Mouse (Mus musculus) bone marrow macrophage, adult 2 months (primary cell): ENCODE data around the gene S100a10. TPM values are rescaled to one million over a fixed set of nuclear protein-coding genes. Genes with fewer than 3 reads are reported as not detected.

Experiments
- H3K27ac ChIP-seq: 2 replicates; pipeline ENCODE4 v1.5.1; 2012; ENCODE audit warnings: low read depth, low read length; ENCODE audit not compliant: insufficient read depth
- H3K4me1 ChIP-seq: 2 replicates; pipeline ENCODE4 v1.6.1; 2012; ENCODE audit warnings: low read length; ENCODE audit not compliant: control insufficient read depth, insufficient read depth
- H3K4me3 ChIP-seq: 2 replicates; pipeline ENCODE4 v1.5.1; 2012; ENCODE audit warnings: mild to moderate bottlenecking, low read length, moderate library complexity; ENCODE audit not compliant: insufficient read depth
- CTCF ChIP-seq: IDR thresholded peaks from 2 replicates; pipeline ENCODE4 v1.5.1; 2012; ENCODE audit warnings: low read depth, mild to moderate bottlenecking, low read length, moderate library complexity
- POLR2A ChIP-seq: IDR thresholded peaks from 2 replicates; pipeline ENCODE4 v1.6.1; 2012; ENCODE audit warnings: mild to moderate bottlenecking, low read depth, low read length, borderline replicate concordance
- polyA plus RNA-seq: library from polyadenylated mRNA; stranded (reverse); fragments of >200 nt; gene quantifications from 2 replicates; pipeline ENCODE4 v1.2.4, GENCODE M21; 2012; ENCODE audit not compliant: missing spikeins, insufficient read depth, insufficient read length

The S100a10 gene
- 412 and 439 TPM in 2 replicates for polyA plus RNA-seq

- H3K4me1 ChIP-seq = peaks cover 60% of the 10 kb centered on the region
- TF ChIP-seq CTCF (no peak), POLR2A (0 out of 2 replicates have a peak, but pooled peaks have one; percentile 66)
- peak within 1 kb of the TSS; percentile 79 for H3K27ac ChIP-seq
- peak within 1 kb of the TSS; percentile 86 for H3K4me3 ChIP-seq
These were observed at the start of gene S100a10 for GRCm38 (mm10) chr3:93554981-93555877. TSS of gene S100a10 (plus strand) at chr3:93555080.

- peak overlapping the region; percentile 50 for H3K27ac ChIP-seq
- H3K4me1 ChIP-seq = peaks cover 16% of the 10 kb centered on the region
- TF ChIP-seq POLR2A (no peak; the same call in 1 of the 2 replicates), CTCF (no peak)
- H3K4me3 ChIP-seq = peak overlapping the region; percentile 43
These were observed 48.7 kb upstream of the S100a10 start for GRCm38 (mm10) chr3:93505960-93506863.

GRCm38 (mm10) chr3:93506881-93507325 is 48.0 kb upstream of the S100a10 start:
- Histone ChIP-seq H3K4me1 (peaks cover 18% of the 10 kb centered on the region), H3K4me3 (no peak overlapping the region), H3K27ac (no peak overlapping the region)
- TF ChIP-seq POLR2A = no peak

- TF ChIP-seq POLR2A (no peak), CTCF (no peak)
- H3K27ac ChIP-seq = no peak overlapping the region
- H3K4me3 ChIP-seq = no peak overlapping the region
- H3K4me1 ChIP-seq = peaks cover 18% of the 10 kb centered on the region
These were observed 45.6 kb upstream of the S100a10 start for GRCm38 (mm10) chr3:93509301-93509700.

- no peak overlapping the region for H3K4me3 ChIP-seq
- TF ChIP-seq POLR2A = no peak
- TF ChIP-seq CTCF = no peak
- H3K4me1 ChIP-seq = peaks cover 10% of the 10 kb centered on the region
- H3K27ac ChIP-seq = no peak overlapping the region
These were observed 43.8 kb upstream of the S100a10 start for GRCm38 (mm10) chr3:93511036-93511435.

GRCm38 (mm10) chr3:93511801-93512200 is 43.1 kb upstream of the S100a10 start:
- no peak for TF ChIP-seq POLR2A
- TF ChIP-seq CTCF = no peak
- H3K4me3 ChIP-seq = no peak overlapping the region
- no peak overlapping the region for H3K27ac ChIP-seq
- 0 out of 2 replicates have a peak, but pooled peaks cover 4% of the 10 kb centered on the region for H3K4me1 ChIP-seq

GRCm38 (mm10) chr3:93512386-93513101 is 42.3 kb upstream of the S100a10 start:
- TF ChIP-seq CTCF (no peak), POLR2A (no peak)
- Histone ChIP-seq H3K27ac (no peak overlapping the region), H3K4me1 (0 out of 2 replicates have a peak, but pooled peaks cover 4% of the 10 kb centered on the region), H3K4me3 (no peak overlapping the region)

- H3K4me1 ChIP-seq = 0 out of 2 replicates have a peak, but pooled peaks cover 4% of the 10 kb centered on the region
- no peak overlapping the region for H3K27ac ChIP-seq
- H3K4me3 ChIP-seq = no peak overlapping the region
- TF ChIP-seq POLR2A (no peak), CTCF (no peak)
These were observed 40.3 kb upstream of the S100a10 start for GRCm38 (mm10) chr3:93514628-93515027.

GRCm38 (mm10) chr3:93517343-93517742 is 37.5 kb upstream of the S100a10 start:
- TF ChIP-seq POLR2A (no peak), CTCF (no peak)
- Histone ChIP-seq H3K27ac (no peak overlapping the region), H3K4me1 (peaks cover 13% of the 10 kb centered on the region), H3K4me3 (no peak overlapping the region)
